Mouse (Mus musculus): ENCODE measurements at regions not wholly inside any gene's neighbourhood (a gene's known extent, or its start where the extent isn't known, plus 50 kb on each side); places are given as distances from the start of the nearest gene placed in this dataset.

DNA sequence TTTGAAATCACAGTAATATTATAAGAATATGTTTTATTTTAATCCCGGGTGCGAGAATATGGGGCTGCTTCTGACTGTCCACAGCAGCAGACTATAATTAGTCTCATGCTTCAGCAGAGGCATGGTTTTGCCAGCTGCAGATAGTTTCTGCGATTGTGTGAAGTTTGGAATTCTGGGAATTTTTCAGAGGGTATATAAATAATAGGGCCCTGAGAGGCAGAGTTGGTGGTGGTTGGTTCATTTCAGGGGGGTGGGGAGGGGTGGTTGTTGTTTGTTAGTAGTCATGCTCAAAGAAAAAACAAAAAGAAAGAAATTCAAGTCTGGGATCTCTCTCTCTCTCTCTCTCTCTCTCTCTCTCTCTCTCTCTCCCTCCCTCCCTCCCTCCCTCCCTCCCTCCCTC lies 173.1 kb downstream of the Qk start:
- TF ChIP-seq CTCF (IDR thresholded peaks at IDR 0.05) (no peak), EP300 (IDR thresholded peaks at IDR 0.05) (no peak)

Measured in lung, postnatal 0 days (tissue).